Mouse (Mus musculus): ENCODE data around the gene Wdr43.

Gene Wdr43

DNA sequence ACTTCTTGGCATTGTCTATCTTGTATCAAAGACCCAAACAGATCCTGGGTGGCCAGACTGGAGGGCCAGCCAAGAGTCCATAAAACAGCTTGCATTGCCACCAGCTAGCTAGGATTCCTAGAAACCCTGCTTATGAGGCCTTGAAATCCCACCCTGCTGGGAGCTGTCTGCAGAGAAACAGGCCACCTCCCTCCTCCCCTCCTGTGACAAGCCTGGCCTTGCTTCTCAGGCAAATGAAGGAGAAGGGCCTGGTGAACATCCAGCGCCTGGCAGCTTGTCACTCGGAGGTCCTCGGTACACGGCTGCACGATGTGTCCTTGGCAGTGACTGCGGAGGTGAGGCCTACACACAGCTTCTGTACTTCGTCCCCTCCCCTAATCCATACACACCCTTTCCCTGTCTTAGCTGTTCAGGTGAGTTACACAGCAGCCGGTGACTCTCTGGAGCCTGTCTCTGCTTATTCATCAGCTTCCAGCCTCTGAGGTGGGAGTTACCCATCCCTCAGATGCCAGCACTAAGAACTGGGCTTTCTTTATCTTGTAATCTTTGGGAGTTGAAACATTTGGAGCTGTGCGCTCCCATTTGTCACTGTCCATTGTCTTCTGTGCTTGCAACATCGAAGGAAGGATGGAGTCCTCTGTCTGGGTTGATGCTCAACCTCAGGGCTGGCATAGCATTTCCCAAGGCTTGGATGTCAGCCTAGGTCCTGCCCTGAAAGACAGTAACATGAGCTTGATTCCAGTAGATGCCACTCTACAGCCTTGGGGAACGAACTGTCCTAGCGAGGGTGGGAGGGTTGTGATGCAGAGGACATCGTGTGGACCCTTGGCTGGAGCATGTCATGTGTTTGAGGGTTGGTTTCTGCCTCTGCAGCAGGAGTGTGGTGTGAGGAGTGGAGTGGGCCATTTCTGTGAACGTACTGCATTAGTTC is 90.1 kb downstream of the Wdr43 start:
- DNase-seq (ENCODE audit: low spot score): no peak

DNA sequence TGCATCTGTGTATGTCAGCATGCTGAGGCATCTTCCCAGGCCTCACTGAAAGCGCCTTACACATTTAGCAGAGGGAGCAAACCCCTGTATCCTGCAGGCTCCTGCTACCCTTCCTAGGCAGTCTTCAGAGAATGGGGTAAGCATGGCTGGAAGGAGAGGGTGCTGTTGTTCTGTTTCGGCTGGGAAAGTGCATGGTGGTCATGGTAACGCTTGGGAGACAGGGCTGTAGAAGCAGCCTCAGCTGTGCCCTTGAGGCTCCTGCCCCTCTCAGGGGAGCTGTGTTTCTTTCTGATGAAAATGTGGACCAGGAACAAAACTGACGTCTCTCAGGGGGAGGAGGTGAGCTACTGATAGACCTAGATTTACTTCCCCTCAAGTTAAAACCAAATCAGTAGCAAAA is 92.0 kb downstream of the Wdr43 start:
- no peak for DNase-seq (ENCODE audit: low spot score)

Data from layer of hippocampus, adult 11-12 months (tissue).